Mouse (Mus musculus) layer of hippocampus, adult 2 months (tissue): Measurements from ENCODE around the gene Xrcc6. TPM values are rescaled to one million over a fixed set of nuclear protein-coding genes. Genes with fewer than 3 reads are reported as not detected.
A peak's percentile ranks its signal among the peaks of the same experiment; 100 is the strongest.

Source experiments
- DNase-seq, 2 experiments: peaks; one replicate each; pipeline ENCODE4 v3.0.0; 2022; ENCODE audit warnings: low spot score in 2 of 2
- H3K27ac ChIP-seq: fragments of 200-600 bp; 2 replicates; pipeline ENCODE4 v1.8.1; 2022
- H3K4me3 ChIP-seq: fragments of 200-600 bp; 2 replicates; pipeline ENCODE4 v1.8.1; 2022; ENCODE audit warnings: mild to moderate bottlenecking
- CTCF ChIP-seq: fragments of 200-600 bp; conservative IDR thresholded peaks from 2 replicates; pipeline ENCODE4 v1.8.1; 2022; ENCODE audit warnings: antibody characterized with exemption, mild to moderate bottlenecking, moderate library complexity
- long read RNA-seq, 2 experiments: library from polyadenylated mRNA; stranded (forward); transcript quantifications; one replicate each; pipeline ENCODE4 v2.0.0; 2021; ENCODE audit warnings: borderline mapping rate in 2 of 2
- total RNA-seq, 2 experiments: library from RNA; stranded (reverse); gene quantifications; 2 replicates each; pipeline ENCODE4 v1.2.3; 2021

Gene Xrcc6
- 10 to 100 TPM; 20.6 to 26.3 TPM for total RNA-seq
- long read RNA-seq, experiment 1, transcript Xrcc6-201 (13 exons, 2,114 nt), result major isoform, 10 of 14 reads
- long read RNA-seq, experiment 1, partial matches to known transcripts, result 1 of 14 reads
- long read RNA-seq, experiment 1, other reads (novel, unspliced or antisense), result 3 of 14 reads
- long read RNA-seq, experiment 2, transcript Xrcc6-201 (13 exons, 2,114 nt), result major isoform, 7 of 17 reads
- long read RNA-seq, experiment 2, partial matches to known transcripts, result 1 of 17 reads
- long read RNA-seq, experiment 2, other reads (novel, unspliced or antisense), result 9 of 17 reads

- H3K4me3 ChIP-seq, result no peak within 1 kb of the TSS
- TF ChIP-seq CTCF, result no peak
These were observed at the start of gene Xrcc6 for GRCm38 (mm10) chr15:81987646-81988045. TSS of gene Xrcc6 (plus strand) at chr15:81987835.

GRCm38 (mm10) chr15:81938246-81938645, 49.4 kb upstream of the Xrcc6 start:
- peak; percentile 41 to 62 for DNase-seq
- H3K27ac ChIP-seq, result peak overlapping the region; percentile 93
- peak overlapping the region; percentile 59 for H3K4me3 ChIP-seq
- TF ChIP-seq CTCF, result peak; percentile 77

More at GRCm38 (mm10) chr15:81987646-81988045, at the start of gene Xrcc6:
- no peak for DNase-seq
- H3K27ac ChIP-seq, result peak within 1 kb of the TSS; percentile 72

GRCm38 (mm10) chr15:81939157-81939715, 48.4 kb upstream of the Xrcc6 start:
- Histone ChIP-seq H3K4me3 (peak overlapping the region; percentile 13; the same call in 1 of the 2 replicates), H3K27ac (peak overlapping the region; percentile 62; the same call in 1 of the 2 replicates)
- TF ChIP-seq CTCF, result no peak
- no peak for DNase-seq

- peak overlapping the region; percentile 62; the same call in 1 of the 2 replicates for H3K27ac ChIP-seq
These were observed 47.9 kb upstream of the Xrcc6 start for GRCm38 (mm10) chr15:81939774-81940173.

GRCm38 (mm10) chr15:81940219-81940618, 47.4 kb upstream of the Xrcc6 start:
- TF ChIP-seq CTCF, result no peak
- DNase-seq, result no peak
- Histone ChIP-seq H3K4me3 (no peak overlapping the region), H3K27ac (peak overlapping the region; percentile 62; the same call in 1 of the 2 replicates)

More at GRCm38 (mm10) chr15:81939774-81940173, 47.9 kb upstream of the Xrcc6 start:
- DNase-seq, result no peak
- no peak for TF ChIP-seq CTCF
- H3K4me3 ChIP-seq, result peak overlapping the region; percentile 13; the same call in 1 of the 2 replicates

- no peak overlapping the region for H3K27ac ChIP-seq
- no peak overlapping the region for H3K4me3 ChIP-seq
- DNase-seq, result no peak
- peak; percentile 62 for TF ChIP-seq CTCF
These were observed 46.6 kb upstream of the Xrcc6 start for GRCm38 (mm10) chr15:81941010-81941409.

GRCm38 (mm10) chr15:81943176-81943749, 44.4 kb upstream of the Xrcc6 start:
- Histone ChIP-seq H3K4me3 (no peak overlapping the region), H3K27ac (no peak overlapping the region)
- no peak for DNase-seq
- no peak for TF ChIP-seq CTCF

GRCm38 (mm10) chr15:81949076-81949475, 38.6 kb upstream of the Xrcc6 start:
- Histone ChIP-seq H3K27ac (no peak overlapping the region), H3K4me3 (no peak overlapping the region)
- DNase-seq, result no peak
- TF ChIP-seq CTCF, result no peak

- no peak for TF ChIP-seq CTCF
- no peak overlapping the region for H3K27ac ChIP-seq
- DNase-seq, result no peak
- no peak overlapping the region for H3K4me3 ChIP-seq
These were observed 38.0 kb upstream of the Xrcc6 start for GRCm38 (mm10) chr15:81949476-81950131.

GRCm38 (mm10) chr15:81950716-81951115, 36.9 kb upstream of the Xrcc6 start:
- TF ChIP-seq CTCF, result no peak
- Histone ChIP-seq H3K27ac (no peak overlapping the region), H3K4me3 (no peak overlapping the region)
- DNase-seq, result no peak

- H3K4me3 ChIP-seq, result no peak overlapping the region
- TF ChIP-seq CTCF, result 0 out of 2 replicates have a peak, but pooled peaks have one; percentile 10
- H3K27ac ChIP-seq, result no peak overlapping the region
- no peak for DNase-seq
These were observed 36.5 kb upstream of the Xrcc6 start for GRCm38 (mm10) chr15:81951159-81951558.

- DNase-seq, result no peak
- TF ChIP-seq CTCF, result peak; percentile 39
- Histone ChIP-seq H3K27ac (no peak overlapping the region), H3K4me3 (no peak overlapping the region)
These were observed 35.3 kb upstream of the Xrcc6 start for GRCm38 (mm10) chr15:81952310-81952709.

GRCm38 (mm10) chr15:81954151-81954583, 33.5 kb upstream of the Xrcc6 start:
- no peak overlapping the region for H3K4me3 ChIP-seq
- TF ChIP-seq CTCF, result no peak
- no peak overlapping the region for H3K27ac ChIP-seq
- DNase-seq, result no peak
